Mouse (Mus musculus) heart, embryonic 13.5 days (tissue): Measurements from ENCODE around the gene Hist1h3c. TPM values are rescaled to one million over a fixed set of nuclear protein-coding genes. Genes with fewer than 3 reads are reported as not detected.
"Not testable (repeated sequence)": the region's sequence is repeated elsewhere in the genome, so short reads cannot be mapped to it uniquely, and the experiment has no call there.

Experiments
- ATAC-seq: fragments of 200-750 bp; cut with Nextera tagmentation; 2 replicates; pipeline ENCODE4 v1.8.0; 2017; ENCODE audit warnings: moderate TSS enrichment; ENCODE audit not compliant: insufficient number of reproducible peaks, low FRiP score, low TSS enrichment; ENCODE audit errors: extremely low read depth
- H3K27ac ChIP-seq: fragments of 300-500 bp; sonication (generic); replicated peaks from 2 replicates; pipeline ENCODE4 v1.5.1; 2015; ENCODE audit warnings: moderate library complexity, mild to moderate bottlenecking, inconsistent platforms
- H3K27me3 ChIP-seq: fragments of 300-500 bp; sonication (generic); replicated peaks from 2 replicates; pipeline ENCODE4 v1.6.1; 2015; ENCODE audit warnings: mild to moderate bottlenecking, inconsistent platforms
- H3K36me3 ChIP-seq: fragments of 300-500 bp; sonication (generic); 2 replicates; pipeline ENCODE4 v1.6.1; 2015; ENCODE audit warnings: mild to moderate bottlenecking, inconsistent platforms
- H3K4me1 ChIP-seq: fragments of 300-500 bp; sonication (generic); 2 replicates; pipeline ENCODE4 v1.6.1; 2015; ENCODE audit warnings: inconsistent platforms
- H3K4me2 ChIP-seq: fragments of 300-500 bp; sonication (generic); 2 replicates; pipeline ENCODE4 v1.6.1; 2015; ENCODE audit warnings: inconsistent platforms, mild to moderate bottlenecking, moderate library complexity
- H3K4me3 ChIP-seq: fragments of 300-500 bp; sonication (generic); 2 replicates; pipeline ENCODE4 v1.5.1; 2015; ENCODE audit warnings: moderate library complexity, mild to moderate bottlenecking, inconsistent platforms
- H3K9ac ChIP-seq: fragments of 300-500 bp; sonication (generic); 2 replicates; pipeline ENCODE4 v1.6.1; 2015; ENCODE audit warnings: inconsistent platforms, mild to moderate bottlenecking, moderate library complexity
- H3K9me3 ChIP-seq: fragments of 300-500 bp; sonication (generic); 2 replicates; pipeline ENCODE4 v1.6.1; 2016; ENCODE audit warnings: inconsistent platforms
- WGBS: fragments of 180-500 bp; shearing (Covaris S2); methylation state at CpG from one replicate; pipeline ENCODE4 v1.1.7; 2015; ENCODE audit warnings: mixed read lengths; 5-methylcytosine and 5-hydroxymethylcytosine counted together
- polyA plus RNA-seq: library from polyadenylated mRNA; unstranded; fragments of >200 nt; fragmentation: Nextera tagmentation; extraction: Ambion mirVana; gene quantifications from 2 replicates; pipeline ENCODE4 v1.2.1, GENCODE M21; 2015

Hist1h3c gene
- polyA plus RNA-seq, 1 experiment from 2014 or later = 3.8 TPM

DNA sequence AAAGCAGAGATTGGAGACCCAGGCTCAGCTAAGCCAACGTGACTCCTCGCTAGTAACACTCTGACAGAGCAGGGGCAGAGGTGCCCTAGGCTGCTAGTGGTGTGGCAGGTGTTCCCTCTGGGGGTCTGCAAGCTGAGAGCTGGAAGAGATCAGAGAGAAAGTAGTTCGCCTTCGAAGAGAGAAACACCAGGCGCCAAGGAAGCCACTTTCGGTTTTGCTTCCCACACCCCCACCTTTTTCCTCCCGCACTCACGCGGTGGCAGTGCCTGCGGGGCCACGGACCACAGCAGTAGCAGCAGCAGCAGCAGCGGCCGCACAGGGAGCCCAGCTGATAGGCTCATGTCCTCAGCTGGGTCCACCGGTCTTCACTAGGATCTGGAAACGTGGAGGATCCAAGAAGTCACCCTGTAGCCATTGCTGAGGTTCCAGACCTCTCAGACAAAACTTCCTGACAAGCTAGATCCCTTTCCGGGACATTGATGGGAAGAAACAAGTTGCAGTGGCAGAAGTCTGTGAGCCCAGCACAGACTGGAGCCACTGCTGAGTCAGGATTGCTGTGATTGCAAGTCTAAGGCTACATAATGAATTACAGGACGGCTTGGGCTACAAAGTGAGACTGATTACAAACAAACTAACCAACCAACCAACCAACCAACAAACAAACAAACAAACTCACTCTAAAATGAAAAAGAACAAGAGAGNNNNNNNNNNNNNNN, 34.9 kb downstream of the Hist1h3c start, which contains the start of gene Hfe:
Gene Hfe, minus strand, starts transcription at position 481 of the 716 bp plus-strand sequence.
- WGBS = 2% methylated on average over 17 of the region's 17 CpGs
- Histone ChIP-seq H3K27ac (peak within 1 kb of the TSS; percentile 59), H3K27me3 (no peaks in the 10 kb centered on the region), H3K9ac (peak within 1 kb of the TSS; percentile 78), H3K4me1 (peaks cover 31% of the 10 kb centered on the region), H3K9me3 (no peaks in the 10 kb centered on the region), H3K36me3 (no peaks in the 10 kb centered on the region), H3K4me3 (peak within 1 kb of the TSS; percentile 55), H3K4me2 (peak within 1 kb of the TSS; percentile 86)
- no peak for ATAC-seq

DNA sequence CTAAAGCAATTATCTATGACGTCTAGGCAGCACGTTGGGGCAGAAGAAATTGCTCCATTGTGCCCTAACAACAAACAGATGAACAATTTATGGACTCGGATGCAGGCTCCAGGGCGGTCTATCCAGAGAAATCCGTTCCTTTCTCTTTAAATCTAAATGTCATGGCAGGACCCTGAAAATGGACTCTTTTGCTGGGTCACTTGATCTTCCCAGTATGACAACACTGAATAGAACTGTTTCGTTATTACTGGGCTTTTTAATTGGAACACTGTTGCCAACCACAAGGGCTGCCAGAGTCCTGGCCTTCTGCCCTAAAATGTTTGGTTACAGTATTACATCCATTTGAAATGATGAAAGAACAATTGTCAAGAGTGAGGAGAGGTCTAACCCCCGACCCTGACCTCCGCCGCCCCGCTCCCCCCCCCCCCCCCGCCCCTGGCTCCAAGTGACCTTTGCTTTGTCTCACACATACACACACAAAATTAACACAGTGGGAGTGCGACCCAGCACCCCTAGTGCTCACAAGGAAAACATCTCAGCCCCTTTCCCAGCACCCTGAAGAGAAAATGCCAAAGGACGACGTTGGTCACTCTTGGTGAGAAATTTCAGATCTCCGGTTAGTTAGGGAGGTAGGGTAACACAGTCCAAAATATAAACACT, 35.6 kb downstream of the Hist1h3c start:
- peak overlapping the region; percentile 86 for H3K4me2 ChIP-seq
- H3K4me3 ChIP-seq = peak overlapping the region; percentile 55
- H3K4me1 ChIP-seq = peaks cover 28% of the 10 kb centered on the region
- H3K27ac ChIP-seq = peak overlapping the region; percentile 59
- peak overlapping the region; percentile 78 for H3K9ac ChIP-seq
- H3K36me3 ChIP-seq = no peaks in the 10 kb centered on the region
- 31% methylated on average over 15 of the region's 15 CpGs for WGBS
- no peaks in the 10 kb centered on the region for H3K9me3 ChIP-seq
- no peaks in the 10 kb centered on the region for H3K27me3 ChIP-seq
- ATAC-seq = no peak

DNA sequence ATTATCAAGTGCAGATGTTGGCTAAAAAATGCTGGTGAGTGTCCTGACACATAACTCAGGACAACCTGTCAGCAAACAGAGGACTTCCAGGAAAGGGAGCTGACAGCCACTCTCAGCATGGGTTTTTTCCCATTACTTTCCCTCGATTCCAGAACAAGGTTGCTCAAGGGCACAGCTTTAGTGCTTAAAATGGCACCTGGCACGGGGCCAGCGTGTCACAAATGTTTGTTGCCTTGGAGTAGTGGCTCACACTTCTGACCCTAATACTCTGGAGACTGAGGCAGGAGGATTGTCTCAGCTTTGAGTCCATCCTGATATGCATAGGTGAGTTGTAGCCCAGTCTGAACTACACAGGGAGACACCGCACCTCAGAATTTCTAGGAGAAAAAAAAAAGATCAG, 36.7 kb downstream of the Hist1h3c start:
- H3K4me3 ChIP-seq = no peak overlapping the region
- peak overlapping the region; percentile 58 for H3K27ac ChIP-seq
- H3K4me1 ChIP-seq = peaks cover 28% of the 10 kb centered on the region
- no peak for ATAC-seq
- H3K9ac ChIP-seq = no peak overlapping the region
- 53% methylated on average over 4 of the region's 4 CpGs for whole genome bisulfite sequencing
- H3K36me3 ChIP-seq = no peaks in the 10 kb centered on the region
- H3K9me3 ChIP-seq = no peaks in the 10 kb centered on the region
- no peaks in the 10 kb centered on the region for H3K27me3 ChIP-seq
- no peak overlapping the region for H3K4me2 ChIP-seq

DNA sequence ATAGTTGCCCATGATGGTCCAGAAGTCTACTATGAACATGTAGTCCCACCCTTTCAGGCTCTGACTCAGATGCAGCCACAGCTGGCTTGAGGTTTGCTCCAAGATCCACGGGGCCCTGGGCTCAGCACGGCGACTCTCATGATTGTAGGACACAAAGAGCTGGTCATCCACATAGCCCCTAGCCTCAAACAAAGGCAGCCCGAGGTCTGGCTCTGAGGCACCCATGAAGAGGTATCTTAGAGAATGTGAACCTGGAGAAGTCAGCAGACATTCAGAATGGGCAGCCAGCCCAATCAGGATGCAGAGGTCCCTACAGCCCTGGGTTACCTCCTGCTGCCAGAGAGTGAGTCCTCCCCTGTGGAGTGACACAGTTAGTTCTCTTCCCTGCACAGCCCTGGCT, 37.4 kb downstream of the Hist1h3c start:
- Histone ChIP-seq H3K9ac (no peak overlapping the region), H3K27me3 (no peaks in the 10 kb centered on the region), H3K4me1 (peaks cover 28% of the 10 kb centered on the region), H3K4me2 (no peak overlapping the region), H3K36me3 (no peaks in the 10 kb centered on the region), H3K27ac (peak overlapping the region; percentile 58), H3K9me3 (no peaks in the 10 kb centered on the region), H3K4me3 (no peak overlapping the region)
- ATAC-seq = no peak
- WGBS = 76% methylated on average over 4 of the region's 4 CpGs

DNA sequence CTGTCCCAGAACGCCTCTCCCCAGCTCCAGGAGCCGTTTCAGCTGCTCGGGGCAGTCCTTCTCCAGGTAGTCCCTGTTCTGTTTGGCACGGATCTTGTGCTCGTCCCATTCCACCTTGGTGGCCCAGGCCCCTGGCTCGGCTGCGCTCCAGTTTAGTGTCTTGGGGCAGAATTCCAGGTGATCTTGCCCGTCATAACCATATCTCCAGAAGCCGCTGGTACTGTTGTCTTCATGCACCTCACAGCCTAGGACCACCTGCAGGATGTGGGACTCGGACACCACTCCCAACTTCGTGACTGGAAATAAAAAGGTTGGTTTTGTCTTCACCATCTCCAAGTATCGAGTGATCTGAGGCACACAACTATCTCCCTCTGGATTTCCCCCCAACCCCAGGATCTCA, 38.6 kb downstream of the Hist1h3c start:
- Histone ChIP-seq H3K4me3 (no peak overlapping the region), H3K9me3 (no peaks in the 10 kb centered on the region), H3K9ac (no peak overlapping the region), H3K4me2 (no peak overlapping the region), H3K4me1 (peaks cover 28% of the 10 kb centered on the region), H3K27ac (no peak overlapping the region), H3K36me3 (no peaks in the 10 kb centered on the region), H3K27me3 (no peaks in the 10 kb centered on the region)
- ATAC-seq = no peak
- WGBS = 81% methylated on average over 12 of the region's 12 CpGs

DNA sequence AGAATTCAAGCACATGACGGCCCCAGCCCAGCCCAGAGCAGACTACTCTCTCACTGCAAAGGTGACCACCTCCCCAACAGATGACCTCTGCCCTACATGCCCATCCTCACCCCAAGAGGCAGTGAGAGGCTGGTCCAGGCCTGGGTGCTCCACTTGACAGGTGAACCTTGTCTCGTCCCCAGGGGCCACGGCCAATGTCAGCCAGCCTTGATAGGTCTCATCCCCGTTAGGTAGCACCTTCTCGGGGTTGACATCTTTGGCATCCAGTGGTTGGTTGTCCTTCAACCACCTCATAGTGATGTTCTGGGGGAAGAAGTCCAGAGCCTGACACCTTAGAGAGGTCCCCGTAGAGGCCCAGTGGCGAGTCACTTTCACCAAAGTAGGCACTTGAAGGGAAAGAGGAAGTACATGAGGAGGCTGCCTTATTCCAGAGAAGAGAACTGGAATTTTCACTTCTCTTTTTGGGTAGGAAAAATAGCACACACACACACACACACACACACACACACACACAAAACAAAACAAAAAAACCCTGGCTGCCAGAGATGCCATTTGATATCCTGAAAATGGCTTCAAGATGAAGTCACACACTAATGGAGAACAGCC, 39.5 kb downstream of the Hist1h3c start:
- Histone ChIP-seq H3K4me1 (peaks cover 28% of the 10 kb centered on the region), H3K9me3 (no peaks in the 10 kb centered on the region), H3K9ac (no peak overlapping the region), H3K27ac (no peak overlapping the region), H3K4me3 (no peak overlapping the region), H3K4me2 (no peak overlapping the region), H3K36me3 (no peaks in the 10 kb centered on the region), H3K27me3 (no peaks in the 10 kb centered on the region)
- 73% methylated on average over 7 of the region's 7 CpGs for WGBS
- no peak for ATAC-seq

DNA sequence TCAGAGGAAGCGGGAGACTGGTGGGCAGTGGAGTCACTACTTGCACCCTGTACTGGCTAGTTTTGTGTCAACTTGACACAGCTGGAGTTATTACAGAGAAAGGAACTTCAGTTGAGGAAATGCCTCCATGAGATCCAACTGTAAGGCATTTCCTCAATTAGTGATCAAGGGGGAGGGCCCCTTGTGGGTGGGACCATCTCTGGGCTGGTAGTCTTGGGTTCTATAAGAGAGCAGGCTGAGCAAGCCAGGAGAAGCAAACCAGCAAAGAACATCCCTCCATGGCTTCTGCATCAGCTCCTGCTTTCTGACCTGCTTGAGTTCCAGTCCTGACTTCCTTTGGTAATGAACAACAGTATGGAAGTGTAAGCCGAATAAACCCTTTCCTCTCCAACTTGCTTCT, 42.6 kb downstream of the Hist1h3c start:
- H3K36me3 ChIP-seq, H3K9ac ChIP-seq, H3K9me3 ChIP-seq, ATAC-seq, H3K4me2 ChIP-seq, H3K27ac ChIP-seq, H3K4me1 ChIP-seq, H3K4me3 ChIP-seq, H3K27me3 ChIP-seq: not testable (repeated sequence)
- WGBS = 76% methylated on average over 2 of the region's 2 CpGs

DNA sequence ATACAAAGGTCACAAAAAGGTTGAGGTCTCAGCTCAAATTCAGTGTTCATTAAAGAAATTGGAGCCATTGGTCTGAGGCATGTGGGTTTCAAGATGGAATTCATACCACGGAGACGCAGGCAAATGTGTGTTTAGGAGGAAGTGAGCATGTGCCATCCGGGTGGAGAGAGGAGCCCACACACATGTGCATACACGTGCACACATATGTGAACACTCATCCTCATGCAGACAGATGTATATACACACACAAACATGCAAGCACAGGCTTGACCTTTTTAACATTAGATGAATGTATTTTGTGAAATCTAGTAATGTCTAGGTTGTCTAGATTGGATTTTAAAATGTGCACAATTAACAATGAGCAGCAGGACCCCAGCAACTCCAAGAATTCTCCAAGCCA, 43.2 kb downstream of the Hist1h3c start:
- Histone ChIP-seq H3K4me2 (no peak overlapping the region), H3K27ac (no peak overlapping the region), H3K4me3 (no peak overlapping the region), H3K9ac (no peak overlapping the region), H3K36me3 (no peaks in the 10 kb centered on the region), H3K9me3 (no peaks in the 10 kb centered on the region), H3K27me3 (no peaks in the 10 kb centered on the region), H3K4me1 (peaks cover 13% of the 10 kb centered on the region)
- no peak for ATAC-seq
- 79% methylated on average over 4 of the region's 4 CpGs for WGBS

DNA sequence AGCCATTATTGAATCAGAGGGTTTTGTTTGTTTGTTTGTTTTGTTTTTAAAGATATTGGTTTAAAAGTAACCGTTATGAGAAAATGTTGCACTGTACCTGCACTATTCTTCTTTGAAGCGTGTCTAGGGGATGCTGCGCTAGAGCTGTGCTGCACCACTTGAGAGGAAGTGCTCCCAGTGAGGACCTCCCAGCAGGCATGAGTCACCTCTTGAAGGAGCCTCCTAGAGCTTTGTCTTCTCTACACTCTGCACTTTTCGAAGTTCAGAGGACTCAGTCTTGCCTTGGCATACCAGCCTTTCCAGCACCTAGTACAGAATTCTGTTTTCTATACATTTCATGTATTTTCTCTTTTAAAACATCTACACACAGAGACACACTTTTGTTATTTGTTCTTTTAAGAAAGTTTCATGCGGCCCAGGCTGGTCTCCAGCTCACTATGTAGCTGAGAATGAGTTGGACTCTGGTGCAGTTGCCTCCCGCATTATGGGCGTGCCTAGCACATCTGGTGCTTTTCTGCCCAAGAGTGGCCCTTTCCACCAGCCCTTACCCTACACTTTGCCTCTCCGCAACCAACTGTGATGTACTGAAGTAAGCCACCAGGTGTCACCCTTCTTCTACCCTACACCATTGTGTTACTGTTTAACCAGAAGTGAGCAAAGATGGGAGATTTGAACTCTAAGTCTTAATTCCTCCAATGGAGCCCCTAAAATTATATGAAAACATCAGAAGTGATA, 44.4 kb downstream of the Hist1h3c start:
- Histone ChIP-seq H3K27me3 (no peaks in the 10 kb centered on the region), H3K4me1 (peaks cover 19% of the 10 kb centered on the region), H3K4me3 (no peak overlapping the region), H3K4me2 (no peak overlapping the region), H3K9me3 (no peaks in the 10 kb centered on the region), H3K36me3 (no peaks in the 10 kb centered on the region), H3K9ac (peak overlapping the region; percentile 63; the same call in 1 of the 2 replicates), H3K27ac (no peak overlapping the region)
- 17% methylated on average over 8 of the region's 8 CpGs for WGBS
- peak; percentile 5; the same call in 1 of the 2 replicates for ATAC-seq

DNA sequence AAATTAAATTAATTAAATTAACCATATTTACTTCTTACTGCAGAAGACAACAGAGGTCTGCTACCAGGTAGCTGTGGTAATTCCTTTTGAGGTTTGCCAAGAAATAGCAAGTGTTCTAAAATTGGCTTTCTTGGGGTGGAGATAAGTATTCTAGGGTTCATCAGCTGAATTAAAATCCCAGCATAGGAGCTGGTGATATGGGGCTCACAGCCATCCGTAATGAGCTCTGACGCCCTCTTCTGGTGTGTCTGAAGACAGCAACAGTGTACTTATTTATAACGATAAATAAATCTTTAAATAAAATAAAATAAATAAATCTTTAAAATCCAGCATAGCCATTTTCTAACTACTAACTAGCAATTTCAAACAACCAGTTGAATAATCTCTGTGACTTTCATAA, 45.6 kb downstream of the Hist1h3c start:
- Histone ChIP-seq H3K4me3 (no peak overlapping the region), H3K4me1 (peaks cover 25% of the 10 kb centered on the region), H3K9ac (no peak overlapping the region), H3K27me3 (no peaks in the 10 kb centered on the region), H3K9me3 (no peaks in the 10 kb centered on the region), H3K27ac (no peak overlapping the region), H3K4me2 (no peak overlapping the region), H3K36me3 (no peaks in the 10 kb centered on the region)
- WGBS = 64% methylated on average over 3 of the region's 3 CpGs
- no peak for ATAC-seq

DNA sequence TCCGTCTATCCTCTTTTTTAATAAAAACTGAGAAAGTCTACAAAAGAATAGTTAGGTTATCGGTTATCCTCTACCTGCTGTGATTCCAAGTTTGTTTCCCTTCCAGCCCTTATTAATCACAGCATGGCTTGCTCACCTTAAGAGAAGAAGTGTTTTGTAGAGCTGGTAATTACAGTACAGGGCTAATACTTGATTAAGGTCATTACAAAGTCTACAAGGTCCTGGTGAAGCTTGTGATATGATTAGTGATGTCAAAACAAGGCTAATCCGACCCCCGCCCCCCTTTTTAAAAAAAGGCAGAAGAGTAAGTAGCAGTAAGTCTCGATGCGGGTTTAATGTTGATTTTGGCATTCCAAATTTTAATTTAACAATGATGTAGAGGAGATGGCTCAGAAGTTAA, 46.4 kb downstream of the Hist1h3c start:
- no peaks in the 10 kb centered on the region for H3K36me3 ChIP-seq
- WGBS = 63% methylated on average over 6 of the region's 6 CpGs
- H3K4me2 ChIP-seq = peak overlapping the region; percentile 81
- H3K27me3 ChIP-seq = no peaks in the 10 kb centered on the region
- no peak for ATAC-seq
- no peaks in the 10 kb centered on the region for H3K9me3 ChIP-seq
- H3K9ac ChIP-seq = peak overlapping the region; percentile 37
- H3K27ac ChIP-seq = peak overlapping the region; percentile 93
- H3K4me1 ChIP-seq = peaks cover 25% of the 10 kb centered on the region
- peak overlapping the region; percentile 55; the same call in 1 of the 2 replicates for H3K4me3 ChIP-seq
